Mouse (Mus musculus): Measurements from ENCODE around the gene Lekr1. TPM values are rescaled to one million over a fixed set of nuclear protein-coding genes. Genes with fewer than 3 reads are reported as not detected.

Gene Lekr1
- polyA plus RNA-seq, 1 experiment from 2014 or later: 6.4 TPM

GRCm38 (mm10) chr3:65637313-65637712 lies 28.7 kb upstream of the Lekr1 start:
- Histone ChIP-seq H3K27me3 (no peaks in the 10 kb centered on the region), H3K36me3 (no peaks in the 10 kb centered on the region), H3K4me1 (replicated peaks) (peaks cover 7% of the 10 kb centered on the region; the same call in 1 of the 2 replicates), H3K4me2 (no peak overlapping the region), H3K9me3 (no peaks in the 10 kb centered on the region), H3K27ac (replicated peaks) (no peak overlapping the region), H3K4me3 (no peak overlapping the region), H3K9ac (no peak overlapping the region)
- WGBS: 71% methylated on average over 7 of the region's 7 CpGs
- ATAC-seq (ENCODE audit: low read depth): no peak

- ATAC-seq (ENCODE audit: low read depth): no peak
- Histone ChIP-seq H3K27me3 (no peaks in the 10 kb centered on the region), H3K9ac (no peak overlapping the region), H3K4me3 (no peak overlapping the region), H3K4me1 (replicated peaks) (peaks cover 7% of the 10 kb centered on the region; the same call in 1 of the 2 replicates), H3K9me3 (no peaks in the 10 kb centered on the region), H3K4me2 (no peak overlapping the region), H3K27ac (replicated peaks) (no peak overlapping the region), H3K36me3 (no peaks in the 10 kb centered on the region)
- WGBS: 91% methylated on average over 11 of the region's 11 CpGs
These were observed 27.1 kb upstream of the Lekr1 start for GRCm38 (mm10) chr3:65638896-65639295.

DNA sequence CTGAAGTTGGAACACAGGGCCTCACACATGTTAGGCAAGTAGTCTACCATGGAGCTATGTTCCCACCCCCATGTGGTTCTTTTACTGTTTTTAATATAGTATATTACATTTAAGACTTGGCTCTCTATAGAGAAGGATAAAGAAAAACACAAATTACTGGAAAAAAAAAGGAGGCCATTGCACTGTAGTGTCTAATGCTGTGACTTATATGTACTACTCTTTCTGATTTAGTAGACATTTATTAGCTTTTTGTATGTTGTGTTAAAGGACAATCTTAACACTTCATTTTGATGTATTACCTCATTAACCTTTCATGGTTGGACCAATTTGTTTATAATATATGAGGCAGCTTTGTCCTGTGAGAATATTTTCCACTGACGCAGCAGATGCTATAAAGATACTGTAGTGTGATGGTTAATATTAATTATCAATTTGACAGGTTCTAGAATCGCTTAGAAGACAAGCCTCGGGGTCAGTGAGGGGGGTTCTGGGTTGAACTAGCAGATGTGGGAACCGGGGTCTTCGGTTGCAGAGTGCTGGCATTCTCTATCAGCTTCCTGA lies 26.5 kb upstream of the Lekr1 start:
- Histone ChIP-seq H3K27me3 (no peaks in the 10 kb centered on the region), H3K9ac (no peak overlapping the region), H3K4me3 (no peak overlapping the region), H3K9me3 (no peaks in the 10 kb centered on the region), H3K4me2 (no peak overlapping the region), H3K36me3 (no peaks in the 10 kb centered on the region), H3K4me1 (replicated peaks) (peaks cover 7% of the 10 kb centered on the region; the same call in 1 of the 2 replicates), H3K27ac (replicated peaks) (no peak overlapping the region)
- 58% methylated on average over 5 of the region's 5 CpGs for WGBS
- ATAC-seq (ENCODE audit: low read depth): no peak

DNA sequence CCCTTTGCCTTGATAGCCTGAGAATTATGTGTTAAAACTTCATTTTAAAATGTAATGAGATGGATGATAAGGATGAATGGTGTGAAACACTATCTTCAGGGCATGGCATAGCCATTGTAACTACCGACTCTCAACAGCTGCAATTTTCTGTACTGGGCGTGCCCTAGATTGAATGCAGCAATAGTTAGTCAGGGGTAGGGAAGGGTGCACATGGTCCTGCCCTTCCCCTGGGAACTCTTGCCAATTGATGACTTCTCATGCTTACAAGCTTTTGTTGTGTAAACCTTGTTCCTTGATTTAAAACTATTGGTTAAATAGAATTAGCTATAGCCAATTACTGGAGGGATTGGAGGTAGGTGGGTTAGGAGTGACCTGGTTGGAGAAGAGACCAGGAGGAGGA lies 23.1 kb upstream of the Lekr1 start:
- no peaks in the 10 kb centered on the region for H3K9me3 ChIP-seq
- no peak overlapping the region for H3K9ac ChIP-seq
- WGBS: 76% methylated on average over 2 of the region's 2 CpGs
- H3K4me3 ChIP-seq: no peak overlapping the region
- H3K4me2 ChIP-seq: no peak overlapping the region
- no peak for ATAC-seq (ENCODE audit: low read depth)
- H3K27ac ChIP-seq (replicated peaks): no peak overlapping the region
- H3K27me3 ChIP-seq: no peaks in the 10 kb centered on the region
- H3K36me3 ChIP-seq: no peaks in the 10 kb centered on the region
- no peaks in the 10 kb centered on the region for H3K4me1 ChIP-seq (replicated peaks)

- no peaks in the 10 kb centered on the region for H3K4me1 ChIP-seq (replicated peaks)
- no peaks in the 10 kb centered on the region for H3K9me3 ChIP-seq
- H3K4me3 ChIP-seq: no peak overlapping the region
- ATAC-seq (ENCODE audit: low read depth): no peak
- no peak overlapping the region for H3K4me2 ChIP-seq
- H3K27me3 ChIP-seq: no peaks in the 10 kb centered on the region
- no peak overlapping the region for H3K27ac ChIP-seq (replicated peaks)
- WGBS: 85% methylated on average over 1 of the region's 1 CpGs
- no peak overlapping the region for H3K9ac ChIP-seq
- H3K36me3 ChIP-seq: no peaks in the 10 kb centered on the region
These were observed 22.4 kb upstream of the Lekr1 start for GRCm38 (mm10) chr3:65643654-65644053.

DNA sequence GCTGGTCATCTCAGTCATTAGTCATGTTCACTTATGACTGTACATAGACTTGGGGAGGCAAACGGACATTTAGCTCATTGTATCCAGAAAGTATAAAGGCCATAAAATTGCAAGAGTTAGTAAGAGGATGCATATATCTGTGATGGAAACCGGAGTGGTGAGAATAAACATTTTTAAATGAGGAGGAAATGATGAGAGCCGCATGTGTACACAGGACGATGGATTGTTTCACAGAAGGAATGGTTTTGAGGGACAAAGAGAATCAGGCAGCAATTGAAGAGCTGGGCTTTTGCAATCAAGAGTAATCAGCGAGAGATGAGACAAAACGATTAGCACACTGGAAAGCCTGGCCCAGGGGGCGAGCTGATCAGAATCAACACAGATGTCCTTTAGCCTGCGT lies 18.4 kb upstream of the Lekr1 start:
- Histone ChIP-seq H3K27ac (replicated peaks) (no peak overlapping the region), H3K4me3 (no peak overlapping the region), H3K36me3 (no peaks in the 10 kb centered on the region), H3K9me3 (no peaks in the 10 kb centered on the region), H3K27me3 (no peaks in the 10 kb centered on the region), H3K4me2 (no peak overlapping the region), H3K9ac (no peak overlapping the region), H3K4me1 (replicated peaks) (no peaks in the 10 kb centered on the region)
- no peak for ATAC-seq (ENCODE audit: low read depth)
- WGBS: 85% methylated on average over 8 of the region's 8 CpGs

- H3K4me2 ChIP-seq: no peak overlapping the region
- H3K4me1 ChIP-seq (replicated peaks): no peaks in the 10 kb centered on the region
- no peak overlapping the region for H3K27ac ChIP-seq (replicated peaks)
- no peaks in the 10 kb centered on the region for H3K36me3 ChIP-seq
- H3K4me3 ChIP-seq: no peak overlapping the region
- no peaks in the 10 kb centered on the region for H3K27me3 ChIP-seq
- ATAC-seq (ENCODE audit: low read depth): no peak
- H3K9me3 ChIP-seq: no peaks in the 10 kb centered on the region
- WGBS: 47% methylated on average over 1 of the region's 1 CpGs
- no peak overlapping the region for H3K9ac ChIP-seq
These were observed 17.1 kb upstream of the Lekr1 start for GRCm38 (mm10) chr3:65648913-65649312.

DNA sequence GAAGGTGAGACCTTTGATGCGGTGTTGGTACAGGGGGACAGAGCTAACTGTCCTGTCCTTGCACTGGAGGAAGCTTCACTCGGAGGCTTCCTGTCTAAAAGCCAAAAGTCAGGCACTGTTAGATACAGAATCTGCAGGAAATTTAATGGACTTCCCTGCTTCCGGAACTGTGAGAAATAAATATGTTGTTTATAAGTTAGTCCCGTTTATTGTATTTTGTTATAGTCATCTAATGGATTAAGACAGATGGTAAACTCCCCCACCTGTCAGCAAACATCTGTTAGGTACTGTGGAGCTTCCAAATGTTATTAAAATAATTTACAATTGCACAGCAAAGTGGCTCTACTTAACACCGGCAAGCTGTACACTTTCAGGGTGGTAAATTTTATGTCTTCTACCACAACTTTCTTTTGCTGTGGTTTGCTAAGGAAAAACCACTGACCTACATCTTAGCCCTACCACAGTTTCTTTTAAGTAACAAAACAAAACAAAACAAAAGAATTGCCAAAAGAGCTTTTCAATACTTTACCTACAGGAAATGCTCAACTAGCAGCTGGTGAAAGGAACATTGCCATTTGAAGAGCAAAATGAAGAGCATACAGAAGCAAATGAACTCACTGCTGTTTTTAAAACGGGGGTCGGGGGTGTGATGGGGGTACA lies 15.7 kb upstream of the Lekr1 start:
- H3K27ac ChIP-seq (replicated peaks): no peak overlapping the region
- H3K36me3 ChIP-seq: no peaks in the 10 kb centered on the region
- WGBS: 47% methylated on average over 7 of the region's 7 CpGs
- H3K27me3 ChIP-seq: no peaks in the 10 kb centered on the region
- no peak overlapping the region for H3K9ac ChIP-seq
- H3K9me3 ChIP-seq: no peaks in the 10 kb centered on the region
- no peak overlapping the region for H3K4me2 ChIP-seq
- H3K4me1 ChIP-seq (replicated peaks): no peaks in the 10 kb centered on the region
- no peak overlapping the region for H3K4me3 ChIP-seq
- no peak for ATAC-seq (ENCODE audit: low read depth)

DNA sequence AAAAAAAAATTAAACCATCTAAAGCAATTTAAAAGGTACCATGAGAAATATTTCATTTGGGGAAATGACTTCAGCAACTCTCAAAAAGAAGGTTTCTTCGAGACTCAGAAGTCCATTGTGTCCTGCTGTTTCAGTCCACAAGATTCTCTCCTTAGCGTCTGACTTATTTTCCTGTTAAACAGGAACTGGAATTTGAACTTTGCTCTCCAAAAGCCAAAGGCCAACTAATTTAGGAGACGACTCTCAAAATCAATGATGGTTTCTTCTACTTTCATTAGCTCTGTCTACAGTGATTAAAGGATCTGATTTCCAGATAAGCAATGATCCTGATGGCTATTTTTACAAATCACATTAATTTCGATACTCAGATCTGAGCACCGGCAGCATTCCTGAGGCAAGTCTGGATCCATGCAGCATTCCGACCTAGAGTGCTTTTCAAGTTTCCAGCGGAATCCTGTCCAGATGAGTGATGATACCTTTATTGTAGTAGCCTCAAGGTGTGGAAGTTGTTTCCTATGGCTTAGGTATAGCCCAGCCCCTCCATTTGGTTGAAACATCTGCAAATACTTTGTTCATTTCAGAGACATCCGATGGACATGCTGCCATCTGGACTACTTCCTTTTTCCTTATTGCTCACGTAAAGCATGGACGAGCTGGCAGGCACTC lies 11.4 kb upstream of the Lekr1 start:
- no peak for ATAC-seq (ENCODE audit: low read depth)
- no peaks in the 10 kb centered on the region for H3K36me3 ChIP-seq
- H3K9ac ChIP-seq: no peak overlapping the region
- H3K4me2 ChIP-seq: no peak overlapping the region
- no peak overlapping the region for H3K27ac ChIP-seq (replicated peaks)
- H3K27me3 ChIP-seq: peaks cover 4% of the 10 kb centered on the region
- WGBS: 65% methylated on average over 10 of the region's 10 CpGs
- H3K9me3 ChIP-seq: no peaks in the 10 kb centered on the region
- no peak overlapping the region for H3K4me3 ChIP-seq
- H3K4me1 ChIP-seq (replicated peaks): peaks cover 28% of the 10 kb centered on the region

DNA sequence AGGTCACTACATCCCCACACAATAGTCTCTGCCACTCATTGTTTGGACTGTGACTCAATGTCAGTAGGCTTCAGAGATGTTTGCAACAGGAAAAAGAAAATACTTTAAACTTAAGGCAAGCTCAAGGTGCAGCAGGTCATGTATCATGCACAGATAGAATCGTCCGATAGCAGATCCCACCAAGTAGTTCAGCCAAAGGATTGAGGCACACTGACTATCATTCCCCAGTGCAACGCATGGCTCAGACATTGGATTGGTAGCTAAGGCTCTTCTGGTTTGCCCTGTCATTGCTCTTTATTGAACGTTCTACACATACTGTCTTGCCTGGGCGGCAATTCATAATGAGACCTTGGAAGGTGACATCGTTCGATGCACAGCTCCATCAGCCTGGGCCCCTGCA lies 9.6 kb upstream of the Lekr1 start:
- Histone ChIP-seq H3K4me1 (replicated peaks) (peaks cover 28% of the 10 kb centered on the region), H3K4me2 (peak overlapping the region; percentile 20; the same call in 1 of the 2 replicates), H3K9ac (no peak overlapping the region), H3K27ac (replicated peaks) (no peak overlapping the region), H3K36me3 (no peaks in the 10 kb centered on the region), H3K4me3 (no peak overlapping the region), H3K9me3 (no peaks in the 10 kb centered on the region), H3K27me3 (peaks cover 14% of the 10 kb centered on the region)
- ATAC-seq (ENCODE audit: low read depth): no peak
- 36% methylated on average over 7 of the region's 7 CpGs for WGBS

GRCm38 (mm10) chr3:65656902-65657660 lies 8.9 kb upstream of the Lekr1 start:
- Histone ChIP-seq H3K27ac (replicated peaks) (no peak overlapping the region), H3K36me3 (no peaks in the 10 kb centered on the region), H3K4me2 (peak overlapping the region; percentile 20), H3K4me3 (no peak overlapping the region), H3K4me1 (replicated peaks) (peaks cover 28% of the 10 kb centered on the region), H3K27me3 (peaks cover 14% of the 10 kb centered on the region), H3K9me3 (no peaks in the 10 kb centered on the region), H3K9ac (no peak overlapping the region; the same call in 1 of the 2 replicates)
- 12% methylated on average over 12 of the region's 12 CpGs for WGBS
- ATAC-seq (ENCODE audit: low read depth): no peak

DNA sequence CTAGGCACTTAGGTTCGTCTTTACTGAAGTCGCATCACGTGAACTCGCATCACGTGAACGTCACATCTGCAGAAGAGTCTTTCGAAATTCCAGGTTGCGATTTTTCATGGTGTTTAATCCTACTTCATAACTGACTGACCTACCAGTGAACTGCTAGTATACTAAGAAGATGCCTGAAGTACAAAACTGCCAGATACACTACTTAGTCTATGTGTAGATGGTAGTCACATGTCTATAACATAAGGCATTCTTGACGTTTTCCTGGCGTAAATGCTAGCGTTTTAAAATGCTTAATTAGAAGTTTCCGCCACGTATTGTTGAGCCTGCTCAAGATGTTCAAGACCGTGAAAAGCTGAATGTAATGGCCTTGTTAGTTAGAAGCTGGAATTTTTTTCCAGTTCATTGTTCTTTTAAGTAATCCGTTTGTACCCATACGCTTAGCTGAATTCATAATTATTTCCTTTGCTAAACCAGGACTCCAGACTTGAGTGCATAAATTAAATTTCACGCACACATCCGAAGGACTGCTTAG lies 7.9 kb upstream of the Lekr1 start:
- peak overlapping the region; percentile 65 for H3K4me3 ChIP-seq
- H3K27me3 ChIP-seq: peaks cover 14% of the 10 kb centered on the region
- peak overlapping the region; percentile 100 for H3K4me2 ChIP-seq
- peak; percentile 2; the same call in 1 of the 2 replicates for ATAC-seq (ENCODE audit: low read depth)
- H3K27ac ChIP-seq (replicated peaks): peak overlapping the region; percentile 61
- H3K36me3 ChIP-seq: no peaks in the 10 kb centered on the region
- H3K9me3 ChIP-seq: no peaks in the 10 kb centered on the region
- peaks cover 28% of the 10 kb centered on the region for H3K4me1 ChIP-seq (replicated peaks)
- 5% methylated on average over 18 of the region's 18 CpGs for WGBS
- H3K9ac ChIP-seq: peak overlapping the region; percentile 80
